Mouse (Mus musculus) frontal cortex, postnatal 10 days (tissue): ENCODE data around the gene Jakmip3.
A peak's percentile ranks its signal among the peaks of the same experiment; 100 is the strongest.

Experiments used
- DNase-seq, 2 experiments: peaks; one replicate each; pipeline ENCODE4 v3.0.0; 2022; ENCODE audit warnings: low spot score in 2 of 2, mixed read lengths in 1 of 2

Jakmip3 gene

GRCm38 (mm10) chr7:139063406-139063805 lies 122.9 kb downstream of the Jakmip3 start:
- no peak for DNase-seq

- peak in 1 of 2 experiments; percentile 74 for DNase-seq
These were observed 127.7 kb downstream of the Jakmip3 start for GRCm38 (mm10) chr7:139068182-139068623.

DNA sequence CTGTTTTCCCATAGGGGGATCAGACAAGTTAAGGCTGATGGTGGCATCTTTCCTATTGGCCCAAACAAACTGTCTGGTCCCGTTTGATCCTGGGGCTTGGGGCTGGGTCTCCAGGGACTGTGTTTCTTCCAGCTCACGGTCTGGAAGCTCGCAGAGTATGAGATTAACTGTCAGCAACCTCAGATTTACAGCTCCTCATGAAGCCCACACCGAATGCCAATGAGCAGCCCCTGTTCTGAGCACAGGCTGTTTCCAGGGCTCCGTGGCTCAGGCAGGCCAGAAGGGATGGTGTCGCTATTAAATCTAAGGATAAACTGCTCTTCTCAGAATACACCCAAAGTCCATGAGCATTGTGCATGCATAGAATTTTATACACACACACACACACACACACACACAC lies 133.7 kb downstream of the Jakmip3 start:
- DNase-seq, result no peak

DNA sequence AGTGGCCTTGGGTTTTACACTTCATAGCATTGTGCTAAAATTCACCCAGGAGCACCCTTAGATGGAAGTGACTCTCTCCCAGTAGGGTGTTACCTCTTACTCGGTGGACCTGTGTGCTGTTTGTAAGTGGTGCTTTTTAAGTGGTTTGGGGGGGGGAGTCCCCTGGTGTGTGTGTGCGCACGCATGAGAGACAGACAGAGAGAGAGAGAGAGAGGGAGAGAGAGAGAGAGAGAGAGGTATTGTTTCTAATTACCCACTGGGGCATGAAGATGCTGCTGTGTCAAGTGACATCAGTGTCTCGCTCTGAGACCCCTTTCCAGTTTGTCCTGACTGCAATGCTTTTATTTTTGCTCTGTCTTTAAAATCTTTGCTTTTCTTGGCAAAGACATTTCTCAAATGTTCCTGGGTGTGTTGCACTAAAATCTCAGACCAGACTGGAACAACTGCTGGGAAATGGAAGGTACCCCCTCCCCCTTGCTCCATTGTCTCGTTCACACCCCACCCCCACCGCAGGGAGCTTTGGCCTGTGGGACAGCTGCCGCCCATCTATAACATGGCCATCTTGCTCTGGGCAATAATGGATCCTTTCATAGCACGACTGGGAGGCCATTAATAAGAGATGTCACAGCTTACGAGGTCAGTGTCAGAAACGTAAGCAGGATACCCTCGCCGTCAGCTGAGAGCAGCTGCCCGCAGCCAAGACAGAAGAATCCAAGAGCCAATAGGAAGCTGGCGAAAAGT lies 134.7 kb downstream of the Jakmip3 start:
- DNase-seq, result no peak

GRCm38 (mm10) chr7:139077283-139077682 lies 136.8 kb downstream of the Jakmip3 start:
- DNase-seq, result no peak

GRCm38 (mm10) chr7:139078181-139078580 lies 137.7 kb downstream of the Jakmip3 start:
- DNase-seq, result no peak

DNA sequence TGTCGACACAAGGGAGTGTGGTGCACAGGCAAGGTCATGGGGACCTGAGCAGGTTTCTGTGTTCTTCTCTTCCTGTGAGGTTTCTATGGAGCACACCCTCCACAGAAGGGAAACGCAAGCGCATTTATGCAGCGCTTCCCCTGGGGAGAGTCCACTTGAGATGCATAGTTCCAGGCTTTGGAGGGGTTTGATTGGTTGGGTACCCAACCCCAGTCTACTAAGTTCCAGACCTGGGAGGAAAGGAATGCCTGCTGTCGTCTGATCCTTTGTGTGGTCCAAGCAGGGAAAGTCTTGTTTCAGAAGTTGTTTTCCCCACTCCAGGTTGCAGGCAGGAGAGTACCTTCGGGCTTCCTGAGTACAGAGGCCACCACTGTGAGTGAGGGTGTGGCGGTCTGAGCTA lies 138.6 kb downstream of the Jakmip3 start:
- no peak for DNase-seq

DNA sequence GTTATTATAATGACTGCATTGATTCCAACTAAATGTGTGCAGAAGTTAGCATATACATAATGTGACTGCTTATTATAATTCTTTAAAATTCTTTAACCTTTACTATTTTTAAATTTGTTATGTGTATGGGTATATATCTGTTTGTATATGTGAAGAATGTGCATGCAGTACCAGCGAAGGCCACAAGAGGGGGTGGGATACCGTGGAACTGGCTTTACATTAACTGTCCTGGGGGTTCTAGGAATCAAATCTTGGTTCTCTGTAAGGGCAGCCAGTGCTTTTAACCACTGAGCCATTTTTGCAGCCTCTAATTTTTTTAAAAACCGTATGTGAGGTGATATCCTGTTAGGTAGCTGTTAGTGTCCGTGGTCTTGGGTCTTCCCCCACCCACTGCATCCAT lies 140.2 kb downstream of the Jakmip3 start:
- DNase-seq, result no peak

GRCm38 (mm10) chr7:139081158-139081557 lies 140.6 kb downstream of the Jakmip3 start:
- no peak for DNase-seq

DNA sequence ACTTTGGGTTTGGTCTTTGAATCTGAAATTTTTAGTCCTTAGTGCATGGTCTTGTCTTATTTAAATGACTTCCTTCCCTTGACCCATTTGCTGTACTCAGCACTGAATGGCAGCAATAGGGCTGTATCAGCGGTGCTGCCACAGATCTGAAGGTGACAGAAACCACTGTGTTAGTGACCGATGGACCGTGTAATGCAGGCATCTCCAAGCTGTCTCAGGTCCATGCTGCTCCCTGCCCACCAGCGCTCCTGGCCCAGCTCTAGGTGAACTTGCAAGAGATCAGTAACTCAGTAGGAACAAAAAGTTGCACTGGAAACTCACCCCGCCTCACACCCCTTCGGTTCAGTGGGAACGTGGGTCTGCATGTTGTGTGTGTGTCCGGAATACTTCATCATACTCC lies 141.8 kb downstream of the Jakmip3 start:
- no peak for DNase-seq

DNA sequence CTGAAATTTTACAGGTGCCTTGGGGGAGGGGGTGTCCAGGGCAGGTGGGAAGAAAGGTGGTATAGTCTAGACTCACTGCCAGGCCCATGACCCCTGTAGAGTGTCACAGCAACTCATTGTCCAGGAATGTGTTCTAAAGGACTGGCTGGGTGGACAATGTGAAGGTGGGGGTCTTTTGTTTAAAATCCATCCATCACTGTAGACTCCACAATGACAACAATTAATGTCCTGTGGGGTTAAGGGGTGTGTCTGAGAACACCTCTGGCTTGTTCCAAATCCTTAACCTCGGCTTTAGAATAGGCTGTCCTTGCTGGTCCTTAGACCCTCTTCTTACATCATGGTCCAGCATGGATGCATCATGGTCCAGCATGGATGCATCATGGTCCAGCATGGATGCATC lies 143.8 kb downstream of the Jakmip3 start:
- DNase-seq, result no peak

GRCm38 (mm10) chr7:139085629-139086194 lies 145.2 kb downstream of the Jakmip3 start, which contains the start of gene Dpysl4:
Gene Dpysl4, plus strand, starts transcription at chr7:139086001.
- DNase-seq, result peak; percentile 82 to 85

GRCm38 (mm10) chr7:139086195-139087158 lies 145.9 kb downstream of the Jakmip3 start:
- no peak for DNase-seq

GRCm38 (mm10) chr7:139087801-139088200 lies 147.3 kb downstream of the Jakmip3 start:
- DNase-seq, result no peak

- peak in 1 of 2 experiments; percentile 43 for DNase-seq
These were observed 149.7 kb downstream of the Jakmip3 start for GRCm38 (mm10) chr7:139089892-139090874.

DNA sequence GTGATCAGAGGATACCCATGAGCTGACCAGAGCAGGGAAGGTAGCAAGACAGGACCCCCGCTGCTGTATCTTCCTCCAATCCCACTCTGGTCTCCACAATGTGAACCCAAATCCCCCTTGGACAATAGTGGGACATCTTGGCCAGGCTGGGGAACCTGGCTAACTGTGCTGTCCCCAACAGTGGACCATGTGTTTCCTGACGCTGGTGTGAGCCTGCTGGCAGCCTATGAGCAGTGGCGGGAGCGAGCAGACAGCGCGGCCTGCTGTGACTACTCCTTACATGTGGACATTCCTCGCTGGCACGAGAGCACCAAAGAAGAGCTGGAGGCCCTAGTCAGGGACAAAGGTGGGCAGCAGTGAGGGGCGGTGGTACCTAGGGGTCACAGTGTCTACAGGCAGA lies 151.2 kb downstream of the Jakmip3 start:
- DNase-seq, result no peak

DNA sequence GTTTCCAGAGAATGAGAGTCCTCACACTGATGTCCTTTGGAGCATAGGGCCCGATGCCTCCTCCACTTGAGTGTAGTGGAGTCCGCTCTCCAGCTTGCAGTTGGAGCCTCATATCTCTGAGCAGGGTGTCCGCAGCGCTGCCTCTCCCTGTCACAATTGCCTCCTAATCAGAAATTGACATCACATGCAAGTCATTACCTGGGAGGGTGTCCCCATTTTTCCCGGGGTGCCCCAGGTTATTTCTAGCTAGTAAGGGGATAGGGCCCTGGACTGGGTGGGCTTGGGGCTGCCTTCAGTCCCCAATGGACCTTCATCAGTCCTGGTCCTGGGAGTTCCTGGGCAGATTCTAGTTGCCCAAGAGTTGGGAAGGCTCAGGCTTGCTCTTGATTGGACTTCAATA lies 152.1 kb downstream of the Jakmip3 start:
- no peak for DNase-seq

DNA sequence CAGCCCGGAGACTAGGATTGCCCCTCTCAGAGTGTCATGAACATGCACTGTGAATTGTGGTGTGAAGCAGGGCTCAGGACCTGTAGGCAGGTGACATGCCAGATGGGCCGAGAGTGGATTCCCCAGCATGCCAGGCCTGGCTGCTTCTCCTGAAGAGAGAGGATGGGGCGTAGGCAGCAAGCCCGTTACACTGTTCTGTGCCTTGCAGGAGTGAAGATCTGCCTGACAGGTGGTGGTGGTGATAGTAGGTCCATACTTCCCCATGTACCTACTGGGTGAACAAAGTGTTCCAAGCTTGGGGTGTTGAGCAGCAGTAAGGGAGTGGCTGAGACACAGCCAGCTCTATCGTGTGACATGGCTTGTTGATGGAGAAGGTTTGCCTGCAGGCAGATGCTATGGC lies 152.6 kb downstream of the Jakmip3 start:
- DNase-seq, result no peak

DNA sequence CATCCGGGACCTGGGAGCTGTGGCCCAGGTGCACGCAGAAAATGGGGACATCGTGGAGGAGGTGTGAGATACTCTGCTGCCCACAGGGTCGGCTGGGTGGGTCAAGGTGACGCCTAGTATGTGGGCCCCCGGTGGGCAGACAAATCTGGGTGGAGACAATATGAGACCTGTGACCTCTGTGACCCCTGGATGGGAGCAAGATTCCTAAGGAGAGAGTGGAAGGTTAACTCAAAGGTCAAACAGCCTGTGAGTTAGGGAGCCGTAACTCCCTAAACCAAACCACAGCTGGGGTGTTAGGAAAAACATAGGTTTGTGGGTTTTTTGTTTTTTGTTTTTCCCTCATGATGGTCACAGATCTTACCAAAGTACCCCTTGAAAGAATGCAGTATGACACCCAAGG lies 153.3 kb downstream of the Jakmip3 start:
- no peak for DNase-seq

- DNase-seq, result no peak
These were observed 154.2 kb downstream of the Jakmip3 start for GRCm38 (mm10) chr7:139094761-139095160.

GRCm38 (mm10) chr7:139095282-139095681 lies 154.8 kb downstream of the Jakmip3 start:
- no peak for DNase-seq
